Mouse (Mus musculus) E14TG2a.4 (cell line): ENCODE data around the gene Dnaaf2.

ENCODE experiments used
- H3K27me3 ChIP-seq: 2 replicates; pipeline ENCODE4 v1.6.1; 2014; ENCODE audit warnings: low read length, control low read depth; ENCODE audit not compliant: insufficient read depth
- H3K36me3 ChIP-seq: 2 replicates; pipeline ENCODE4 v1.6.1; 2014; ENCODE audit warnings: low read length, control low read depth; ENCODE audit not compliant: insufficient read depth
- H3K4me1 ChIP-seq: replicated peaks from 2 replicates; pipeline ENCODE4 v1.6.1; 2014; ENCODE audit warnings: low read depth, low read length, control low read depth
- H3K4me3 ChIP-seq: replicated peaks from 2 replicates; pipeline ENCODE4 v1.5.1; 2014; ENCODE audit warnings: mild to moderate bottlenecking, low read length
- H3K9me3 ChIP-seq: 2 replicates; pipeline ENCODE4 v1.6.1; 2014; ENCODE audit warnings: low read length, control low read depth
- CTCF ChIP-seq: conservative IDR thresholded peaks from 2 replicates; pipeline ENCODE4 v1.5.1; 2014; ENCODE audit warnings: low read length
- NANOG ChIP-seq: IDR thresholded peaks from 2 replicates; pipeline ENCODE4 v1.6.1; 2014; ENCODE audit warnings: borderline replicate concordance, low read length, mixed read lengths
- POU5F1 ChIP-seq: IDR thresholded peaks from 2 replicates; pipeline ENCODE4 v1.6.1; 2014; ENCODE audit warnings: low read length, borderline replicate concordance

The Dnaaf2 gene

DNA sequence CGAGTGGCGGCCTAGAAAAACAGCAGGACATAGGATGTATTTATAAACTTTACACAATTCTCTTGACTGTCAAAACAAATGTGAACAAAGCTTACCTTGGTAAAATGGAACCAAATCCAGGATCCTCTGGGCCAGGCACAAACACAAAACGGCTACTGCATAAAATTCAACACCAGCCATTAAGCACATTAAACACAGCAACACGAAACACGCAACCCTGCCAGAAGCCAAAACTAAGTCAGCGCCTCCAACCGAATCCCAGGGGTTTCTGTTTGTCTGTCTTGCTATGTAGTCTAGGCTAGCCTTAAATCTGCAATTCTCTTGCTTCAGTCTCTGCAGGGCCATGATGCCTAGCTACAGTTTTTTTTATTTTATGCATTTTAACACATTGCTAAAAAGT is 9.7 kb upstream of the Dnaaf2 start:
- TF ChIP-seq NANOG (no peak), POU5F1 (no peak), CTCF (no peak)
- Histone ChIP-seq H3K4me3 (no peak overlapping the region), H3K36me3 (peaks cover 60% of the 10 kb centered on the region), H3K4me1 (peaks cover 33% of the 10 kb centered on the region), H3K27me3 (no peaks in the 10 kb centered on the region), H3K9me3 (no peaks in the 10 kb centered on the region)

GRCm38 (mm10) chr12:69207396-69207795 is 9.2 kb upstream of the Dnaaf2 start:
- H3K27me3 ChIP-seq: no peaks in the 10 kb centered on the region
- no peak overlapping the region for H3K4me3 ChIP-seq
- H3K4me1 ChIP-seq: peaks cover 31% of the 10 kb centered on the region
- no peak for TF ChIP-seq NANOG
- no peak for TF ChIP-seq POU5F1
- TF ChIP-seq CTCF: no peak
- no peaks in the 10 kb centered on the region for H3K9me3 ChIP-seq
- H3K36me3 ChIP-seq: peaks cover 60% of the 10 kb centered on the region

DNA sequence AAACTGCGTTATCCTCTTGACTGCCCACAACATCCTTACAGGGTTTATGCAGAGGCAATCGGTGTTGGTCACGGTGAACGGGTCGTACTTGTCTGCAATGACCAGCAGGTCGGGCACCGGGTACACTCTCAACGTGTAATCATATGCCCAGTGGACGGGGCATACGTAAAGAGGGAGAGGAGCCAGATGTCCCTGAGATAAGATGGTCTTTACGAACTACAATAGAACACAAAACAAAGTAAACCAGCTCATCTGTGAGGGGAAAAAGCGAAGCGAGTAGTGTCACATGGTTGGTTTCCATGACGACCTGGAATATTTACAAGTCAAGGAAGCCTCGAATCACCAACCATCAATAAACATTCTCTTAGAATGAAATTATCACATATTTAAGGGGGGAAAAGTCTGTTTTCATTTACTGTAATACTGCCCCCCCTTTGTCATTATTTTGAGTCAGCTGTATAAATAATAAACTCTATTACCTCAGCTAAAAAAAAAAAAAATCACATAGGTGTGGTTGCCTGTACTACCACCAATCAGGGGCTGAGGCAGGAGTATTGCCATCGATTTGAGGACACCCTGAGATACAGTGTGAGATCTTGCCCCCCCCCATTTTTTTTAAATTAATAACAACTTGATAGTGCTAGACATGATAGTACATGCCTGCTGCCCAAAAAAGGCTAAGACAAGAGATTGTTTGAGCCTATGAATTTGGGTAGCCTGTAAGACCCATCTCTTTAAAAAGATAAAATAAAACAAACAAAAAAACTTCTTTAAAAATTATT is 6.0 kb upstream of the Dnaaf2 start, which contains the start of gene Gm49384:
TSS of gene Gm49384 (minus strand) at position 216 of the 782 bp plus-strand sequence.
- no peaks in the 10 kb centered on the region for H3K9me3 ChIP-seq
- no peaks in the 10 kb centered on the region for H3K27me3 ChIP-seq
- H3K36me3 ChIP-seq: peaks cover 70% of the 10 kb centered on the region
- H3K4me3 ChIP-seq: no peak within 1 kb of the TSS
- TF ChIP-seq CTCF (no peak), NANOG (no peak), POU5F1 (no peak)
- H3K4me1 ChIP-seq: peaks cover 16% of the 10 kb centered on the region

DNA sequence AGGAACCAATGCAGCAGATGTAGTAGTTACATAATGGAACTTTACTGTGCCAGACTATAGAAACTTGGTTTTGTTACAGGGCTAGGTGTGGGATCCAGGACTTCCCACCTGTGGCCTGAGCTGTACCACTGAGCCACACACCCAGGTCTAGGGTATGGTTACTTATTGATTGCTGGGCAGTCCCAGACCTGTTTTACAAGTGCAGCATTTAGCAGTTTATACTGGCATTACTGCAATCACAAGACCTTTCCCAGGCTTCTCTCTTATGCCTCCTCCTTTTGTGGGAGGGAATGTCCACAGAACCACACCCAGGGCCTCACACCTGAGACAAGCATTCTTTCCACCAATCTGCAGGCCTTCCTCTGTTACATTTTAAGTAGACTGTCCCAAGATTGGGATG is 756 bp upstream of the Dnaaf2 start:
- H3K36me3 ChIP-seq: peaks cover 45% of the 10 kb centered on the region
- peaks cover 37% of the 10 kb centered on the region for H3K4me1 ChIP-seq
- TF ChIP-seq POU5F1 (no peak), NANOG (no peak), CTCF (no peak)
- H3K9me3 ChIP-seq: no peaks in the 10 kb centered on the region
- H3K4me3 ChIP-seq: no peak overlapping the region
- H3K27me3 ChIP-seq: peaks cover 6% of the 10 kb centered on the region; the same call in 1 of the 2 replicates

- no peaks in the 10 kb centered on the region for H3K9me3 ChIP-seq
- H3K27me3 ChIP-seq: peaks cover 6% of the 10 kb centered on the region; the same call in 1 of the 2 replicates
- TF ChIP-seq CTCF: no peak
- H3K4me3 ChIP-seq: peak overlapping the region; percentile 94
- peaks cover 36% of the 10 kb centered on the region for H3K4me1 ChIP-seq
- H3K36me3 ChIP-seq: peaks cover 35% of the 10 kb centered on the region
Observed at GRCm38 (mm10) chr12:69197378-69198163, 658 bp downstream of the Dnaaf2 start.

GRCm38 (mm10) chr12:69196444-69197377 is 1.5 kb downstream of the Dnaaf2 start, which contains the start of gene Gm49383:
Gene Gm49383, minus strand, starts transcription at chr12:69197104.
- no peak for TF ChIP-seq CTCF
- no peak for TF ChIP-seq NANOG
- no peak for TF ChIP-seq POU5F1
- peaks cover 6% of the 10 kb centered on the region; the same call in 1 of the 2 replicates for H3K27me3 ChIP-seq

DNA sequence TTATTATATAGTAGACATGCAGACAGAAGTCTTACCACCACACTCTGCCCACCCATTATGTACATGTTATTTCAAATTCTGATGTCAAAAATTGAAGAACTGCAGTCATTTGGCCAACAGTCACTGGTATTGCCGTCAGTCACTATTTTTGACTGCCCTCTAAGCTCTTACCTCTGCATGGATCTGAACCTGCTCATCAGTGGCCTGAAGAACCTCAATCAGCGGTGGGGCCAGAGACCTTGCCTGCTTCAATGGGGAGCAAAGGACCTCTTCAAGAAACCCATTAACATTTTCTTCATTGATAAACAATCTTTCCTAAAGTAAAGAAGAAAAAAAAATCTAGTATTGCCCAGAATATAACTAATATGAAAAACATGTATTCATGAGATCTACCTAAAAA is 5.6 kb downstream of the Dnaaf2 start:
- Histone ChIP-seq H3K27me3 (peaks cover 6% of the 10 kb centered on the region; the same call in 1 of the 2 replicates), H3K36me3 (peaks cover 42% of the 10 kb centered on the region), H3K9me3 (no peaks in the 10 kb centered on the region), H3K4me3 (no peak overlapping the region), H3K4me1 (peaks cover 26% of the 10 kb centered on the region)
- TF ChIP-seq CTCF (no peak), POU5F1 (no peak), NANOG (no peak)

More at GRCm38 (mm10) chr12:69196444-69197377, 1.5 kb downstream of the Dnaaf2 start, which contains the start of gene Gm49383:
- H3K4me3 ChIP-seq: peak within 1 kb of the TSS; percentile 94
- no peaks in the 10 kb centered on the region for H3K9me3 ChIP-seq
- peaks cover 36% of the 10 kb centered on the region for H3K4me1 ChIP-seq
- peaks cover 36% of the 10 kb centered on the region for H3K36me3 ChIP-seq

GRCm38 (mm10) chr12:69191396-69191795 is 6.8 kb downstream of the Dnaaf2 start:
- TF ChIP-seq CTCF: no peak
- TF ChIP-seq POU5F1: no peak
- no peak for TF ChIP-seq NANOG
- Histone ChIP-seq H3K4me1 (peaks cover 37% of the 10 kb centered on the region), H3K4me3 (no peak overlapping the region), H3K9me3 (no peaks in the 10 kb centered on the region), H3K36me3 (peaks cover 53% of the 10 kb centered on the region), H3K27me3 (peaks cover under 1% of the 10 kb centered on the region; the same call in 1 of the 2 replicates)
